Mouse (Mus musculus): Measurements from ENCODE around the gene Phf14. TPM values are rescaled to one million over a fixed set of nuclear protein-coding genes. Genes with fewer than 3 reads are reported as not detected.
"Not testable (repeated sequence)": the region's sequence is repeated elsewhere in the genome, so short reads cannot be mapped to it uniquely, and the experiment has no call there.

Phf14 gene
- total RNA-seq, 2 experiments from 2014 or later, result 20.7 to 21.3 TPM

DNA sequence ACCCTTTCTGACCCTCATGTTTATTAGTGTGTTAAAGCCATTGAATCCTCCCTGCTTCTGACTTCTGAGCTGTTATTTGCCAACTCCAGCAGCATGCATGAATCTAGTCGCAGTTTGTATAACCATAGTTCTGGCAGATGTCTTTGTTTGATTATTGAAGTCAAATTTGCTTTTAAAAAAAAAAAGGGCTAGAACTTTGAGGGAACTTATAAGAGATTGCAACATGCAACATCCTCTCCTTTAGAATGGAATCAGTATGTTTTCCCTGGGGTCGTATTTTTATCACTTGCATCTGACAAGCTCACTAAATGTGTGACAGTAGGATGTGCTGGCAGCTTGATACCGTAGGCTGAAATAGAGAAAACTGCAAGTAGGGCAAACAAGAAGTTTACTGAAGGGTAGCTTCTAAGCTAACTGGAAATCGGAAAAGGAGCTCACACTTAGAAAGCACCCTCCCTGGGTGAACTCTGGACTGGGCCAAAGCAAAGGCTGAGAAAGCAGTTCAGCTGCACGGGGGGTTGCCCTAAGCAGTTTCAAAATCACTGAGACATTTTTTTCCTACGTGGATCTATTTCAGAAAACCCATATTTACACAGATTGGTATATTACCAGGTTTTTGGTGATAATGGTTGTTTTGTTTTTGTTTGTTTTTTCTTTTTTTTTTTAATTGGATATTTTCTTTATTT lies 175.1 kb downstream of the Phf14 start:
- intact Hi-C loops (cut with DNase I), result no loop called here
- no peak for DNase-seq

DNA sequence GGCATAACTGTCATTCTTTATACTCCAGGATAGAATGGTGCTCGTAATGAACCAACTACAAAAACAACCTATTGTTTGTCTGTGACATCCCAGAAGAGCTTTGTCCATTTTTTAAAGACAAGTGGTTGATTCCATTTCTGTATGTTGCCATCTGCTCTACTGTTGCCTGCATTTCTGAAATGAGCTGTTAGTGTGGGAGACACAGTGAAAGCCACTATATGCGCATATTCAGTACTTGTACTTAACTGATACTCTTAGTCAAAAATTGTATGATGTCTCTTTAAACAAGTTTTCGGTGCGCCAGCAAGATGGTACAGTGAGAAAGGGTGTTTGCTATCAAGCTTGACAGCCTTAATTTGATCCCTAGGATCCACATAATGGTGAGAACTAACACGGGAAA lies 177.1 kb downstream of the Phf14 start:
- intact Hi-C loops (cut with DNase I), result no loop called here
- no peak for DNase-seq

DNA sequence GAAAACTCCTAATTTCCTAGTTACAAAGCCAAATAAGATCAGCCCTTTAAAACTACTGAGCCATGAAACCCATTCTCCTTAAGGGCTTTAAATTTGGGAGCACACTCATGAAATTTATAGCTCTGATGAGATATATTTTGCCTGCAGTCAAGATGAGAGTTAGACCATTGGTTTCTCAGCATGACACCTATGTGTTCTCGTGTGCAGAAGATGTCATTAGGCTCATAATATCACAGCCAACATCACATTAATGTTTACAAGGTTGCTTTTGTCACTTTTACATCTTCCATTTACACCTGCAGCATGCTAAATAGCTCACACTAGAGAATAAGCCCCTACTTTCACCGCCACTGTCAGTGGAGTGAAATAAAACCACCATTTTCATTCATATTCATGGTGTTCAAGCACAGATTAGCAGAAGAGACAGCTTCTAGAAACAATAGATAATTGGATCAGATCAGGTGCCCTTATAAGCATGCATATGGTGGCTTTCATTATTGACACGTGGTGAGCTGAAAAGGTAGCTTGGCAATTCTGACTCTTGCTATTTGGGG lies 181.9 kb downstream of the Phf14 start:
- intact Hi-C loops (cut with DNase I), result no loop called here
- DNase-seq, result no peak

DNA sequence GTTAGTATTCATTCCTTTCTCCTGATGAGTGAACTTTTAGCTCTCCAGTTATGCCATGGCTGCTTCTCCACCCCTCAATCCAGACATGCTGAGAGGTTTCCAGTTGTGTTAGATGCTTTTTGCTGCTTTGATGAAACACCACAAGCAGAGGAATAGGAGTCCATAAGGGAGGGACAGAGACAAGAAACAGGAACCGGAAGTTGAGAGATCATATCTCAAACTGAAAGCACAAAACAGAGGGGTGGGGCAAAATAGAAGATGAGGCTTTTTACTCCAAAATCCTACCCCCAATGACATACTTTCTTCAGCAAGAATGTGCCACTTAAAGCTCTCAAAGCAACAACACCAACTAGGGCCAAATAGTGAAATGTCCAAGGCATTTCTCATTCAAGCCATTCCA lies 188.1 kb downstream of the Phf14 start:
- no peak for DNase-seq
- intact Hi-C loops (cut with DNase I), result no loop called here

DNA sequence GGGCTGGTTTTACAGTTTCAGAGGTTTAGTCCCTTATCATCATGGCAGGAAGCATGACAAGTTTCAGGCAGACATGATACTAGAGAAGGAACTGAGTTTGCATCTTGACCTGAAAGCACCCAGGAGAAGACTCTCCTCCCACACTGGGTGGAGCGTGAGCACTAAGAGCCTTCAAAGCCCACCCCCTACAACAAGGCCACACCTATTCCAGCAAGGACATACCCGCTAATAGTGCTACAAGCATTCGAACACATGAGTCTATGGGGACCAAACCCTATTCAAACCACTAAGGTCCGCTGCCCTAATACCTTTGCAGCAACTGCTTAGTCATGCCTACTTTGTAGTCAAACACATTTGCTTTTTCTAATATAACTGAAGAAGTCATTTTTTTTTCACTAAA lies 189.5 kb downstream of the Phf14 start:
- intact Hi-C loops (cut with DNase I), result no loop called here
- DNase-seq, result no peak

DNA sequence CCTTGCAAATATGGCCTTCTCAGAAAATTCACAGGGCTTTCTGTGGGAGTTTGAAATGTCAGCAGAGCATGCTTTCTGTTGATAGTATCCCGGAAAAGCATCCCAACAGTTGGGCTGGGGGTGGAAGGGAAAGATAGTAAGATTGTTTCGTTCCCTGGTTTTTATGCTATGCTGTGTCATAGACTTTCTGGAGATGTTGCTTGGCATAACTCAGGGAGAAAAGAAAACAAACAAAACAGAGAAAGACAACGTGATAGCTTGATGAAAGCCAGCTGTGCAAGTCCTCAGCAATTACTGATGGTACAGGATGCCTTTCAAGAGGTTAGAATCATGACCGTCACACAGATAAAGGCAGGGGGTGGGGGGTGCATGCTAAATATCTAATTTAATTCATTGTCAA lies 197.5 kb downstream of the Phf14 start:
- intact Hi-C loops (cut with DNase I), result no loop called here
- no peak for DNase-seq

DNA sequence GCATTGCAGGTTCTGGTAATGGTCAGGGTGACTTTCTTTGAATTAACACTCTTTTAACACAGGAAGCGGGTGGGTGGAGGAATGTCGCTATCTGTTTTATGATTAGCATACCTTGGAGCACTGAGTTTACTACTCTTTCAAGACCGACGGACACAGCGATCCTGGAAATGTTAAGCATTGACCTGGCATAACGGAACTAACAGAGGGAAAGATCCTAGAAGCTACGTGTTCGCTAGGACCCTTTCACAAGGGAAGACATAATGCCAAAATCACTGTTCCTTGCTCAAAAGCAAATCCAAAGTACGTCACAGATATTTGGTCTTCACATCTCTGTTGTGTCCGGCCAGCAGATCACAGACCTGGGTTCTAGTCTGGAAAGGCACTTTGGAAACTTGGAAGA lies 199.7 kb downstream of the Phf14 start:
- no peak for DNase-seq
- intact Hi-C loops (cut with DNase I), result no loop called here

DNA sequence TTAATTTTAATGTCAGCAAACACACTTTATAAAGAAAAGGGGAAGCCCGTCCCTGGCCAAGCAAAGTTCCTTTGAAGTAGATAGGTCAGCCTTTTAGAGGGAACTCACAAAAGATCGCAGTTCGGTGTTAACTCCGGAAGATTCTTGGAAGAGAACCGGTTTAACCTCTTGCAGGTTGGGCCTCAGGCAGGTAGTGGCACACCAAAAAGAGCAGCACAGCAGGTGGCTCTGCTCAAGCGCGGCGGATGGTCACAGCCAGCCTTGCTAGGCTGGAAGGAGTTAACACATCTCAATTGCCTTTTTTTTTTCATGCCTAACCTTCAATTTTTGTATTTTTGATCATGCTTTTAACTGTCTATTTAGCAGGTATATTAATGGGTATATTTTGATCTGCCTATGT lies 200.2 kb downstream of the Phf14 start:
- no peak for DNase-seq
- intact Hi-C loops (cut with DNase I), result no loop called here

DNA sequence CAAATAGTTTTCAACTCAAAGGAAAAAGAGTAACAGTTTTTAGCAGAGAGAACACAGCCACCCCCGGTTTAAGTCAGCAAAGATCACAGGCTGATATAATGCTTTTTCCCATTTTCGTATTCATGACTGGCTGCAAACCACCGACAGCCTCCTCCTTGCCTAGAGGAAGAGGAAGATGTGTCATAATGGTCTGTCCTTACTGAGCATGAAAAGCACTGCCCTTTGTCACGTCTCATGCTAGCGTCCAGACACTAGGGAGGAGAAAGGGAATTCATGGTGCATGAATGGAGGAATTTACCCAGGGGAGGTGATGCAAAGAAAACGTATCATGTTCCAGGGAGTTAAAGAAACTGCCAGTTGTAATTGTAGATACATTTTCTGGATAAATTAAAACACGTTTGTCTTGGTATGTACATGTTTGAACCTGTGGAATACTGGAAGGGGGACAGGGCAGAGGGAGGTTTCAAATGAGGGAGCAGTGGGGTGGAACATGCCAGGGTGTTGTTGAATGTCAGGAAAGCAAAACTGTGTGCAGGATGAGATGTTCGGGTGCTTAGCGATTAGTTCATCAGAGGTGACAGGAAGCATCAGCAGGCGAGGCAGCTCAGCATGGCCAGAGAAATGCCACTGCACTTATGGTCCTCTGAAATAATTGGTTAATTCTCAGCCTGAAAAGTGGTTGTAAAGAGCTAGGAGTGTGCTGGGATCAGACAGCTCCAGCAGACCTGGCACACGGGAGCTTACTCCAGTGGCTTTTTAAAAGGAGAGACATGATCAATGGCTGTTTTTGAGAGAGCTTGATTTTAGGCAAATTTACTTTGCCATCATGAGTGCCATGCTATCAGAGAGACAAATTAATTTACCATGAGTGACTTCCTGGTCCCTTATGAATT lies 209.6 kb downstream of the Phf14 start:
- no peak for DNase-seq
- intact Hi-C loops (cut with DNase I), result no loop called here

DNA sequence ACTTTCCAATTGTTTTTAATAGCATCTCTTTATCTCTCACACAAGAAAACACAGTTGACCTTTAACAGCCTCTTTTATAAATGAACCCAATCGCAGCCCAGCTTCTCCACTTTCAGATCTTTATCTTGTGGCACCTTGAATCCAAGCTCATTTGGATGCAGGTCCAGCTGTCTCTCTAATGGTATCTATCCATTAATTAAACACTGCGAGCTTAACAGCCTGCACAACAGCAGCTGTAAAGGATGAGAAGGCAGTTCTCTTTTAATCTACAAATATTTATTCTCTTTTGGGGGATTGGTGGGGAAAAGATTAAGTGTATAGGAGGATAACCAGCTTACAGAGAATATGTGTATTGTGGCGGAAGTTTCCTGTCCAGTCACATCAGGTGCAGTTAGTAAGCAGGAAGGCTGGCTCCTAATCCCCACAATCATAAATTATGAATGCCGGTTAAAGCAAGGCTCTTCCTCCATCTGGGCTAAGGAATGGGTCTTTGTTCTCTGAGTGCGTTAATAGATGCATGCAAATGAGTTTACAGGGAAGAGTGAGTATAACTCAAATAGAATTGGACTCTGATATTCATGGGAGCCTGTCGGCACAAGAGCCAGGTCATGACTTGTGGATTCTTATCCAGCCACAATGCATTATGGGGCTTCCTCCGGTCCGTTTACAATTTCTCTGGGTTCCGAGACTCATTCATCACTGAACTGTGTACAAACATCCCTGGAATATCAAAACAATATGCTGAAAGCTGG lies 210.4 kb downstream of the Phf14 start:
- intact Hi-C loops (cut with DNase I), result no loop called here
- DNase-seq, result no peak

DNA sequence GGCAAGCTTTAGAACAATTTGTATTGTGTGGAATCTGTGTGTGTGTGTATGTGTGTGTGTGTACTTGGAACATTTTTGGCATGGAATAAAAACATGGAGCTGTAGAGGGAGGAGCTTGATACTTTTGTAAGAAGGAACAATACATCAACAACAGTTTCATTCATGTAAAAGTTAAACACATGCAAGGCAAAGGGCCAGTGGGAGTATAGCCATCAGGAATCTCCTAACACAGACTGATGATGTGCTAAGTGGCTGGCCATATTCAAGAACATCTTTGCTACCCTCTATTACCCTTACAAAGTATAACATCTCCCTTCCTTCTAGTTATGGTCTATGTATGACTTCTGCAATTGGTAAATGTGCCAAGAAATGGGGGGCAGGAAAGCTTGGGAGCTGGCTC lies 215.2 kb downstream of the Phf14 start:
- DNase-seq, result no peak
- intact Hi-C loops (cut with DNase I), result no loop called here

DNA sequence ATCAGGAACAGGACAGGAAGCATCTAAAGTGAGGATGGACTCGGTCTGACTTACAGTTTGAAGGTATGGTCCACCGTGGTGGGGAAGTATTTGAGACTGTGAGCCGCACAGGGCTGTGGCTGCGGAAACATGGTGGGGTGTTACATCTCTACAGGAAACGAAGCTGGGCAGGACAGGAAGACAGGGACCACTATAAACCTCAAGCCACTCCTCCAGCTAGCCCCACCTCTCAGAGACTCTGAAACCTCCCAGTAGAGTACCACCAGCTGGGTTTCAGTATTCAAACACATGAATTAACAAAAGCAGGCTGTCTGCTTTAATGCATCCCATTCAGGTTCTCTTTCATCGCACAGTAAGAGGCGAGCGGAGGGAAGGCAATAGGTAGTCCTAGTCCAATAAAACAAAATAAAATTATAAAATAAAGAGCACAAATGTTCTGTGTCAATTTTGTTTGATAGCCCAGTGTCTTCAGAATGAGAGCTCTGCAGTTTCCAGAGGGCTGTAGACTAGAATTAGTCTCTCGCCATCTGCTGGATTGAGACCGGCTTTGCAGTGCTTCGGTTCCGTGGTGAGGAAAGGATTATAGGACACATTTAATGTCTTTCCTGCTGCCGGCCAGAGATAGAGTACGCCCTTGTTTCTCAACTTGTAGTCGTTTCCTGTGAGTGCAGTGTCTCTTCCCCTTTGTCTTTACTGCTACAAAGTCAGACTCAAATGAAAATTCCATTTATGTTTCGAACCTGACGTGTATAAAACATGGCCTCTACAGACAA lies 217.6 kb downstream of the Phf14 start:
- DNase-seq, result no peak
- intact Hi-C loops (cut with DNase I), result no loop called here

DNA sequence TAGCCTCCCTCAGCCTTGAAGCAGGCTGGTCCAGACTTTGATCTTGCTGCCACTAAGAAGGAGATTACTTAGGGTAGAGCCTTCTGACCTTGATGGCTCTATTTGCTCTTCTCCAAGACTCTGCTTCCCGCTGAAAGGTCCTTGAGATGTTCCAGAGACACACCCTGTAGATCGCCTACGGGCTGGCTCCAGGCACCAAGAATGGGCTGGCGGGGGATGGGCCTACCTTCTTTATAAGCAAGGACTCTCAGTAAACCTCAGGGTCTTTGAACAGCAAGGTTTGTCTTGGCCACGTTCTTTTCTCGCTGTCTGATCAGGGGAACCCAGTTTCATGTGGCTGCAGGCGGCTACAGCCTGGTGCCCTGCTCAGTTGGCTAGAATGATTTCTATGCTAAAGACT lies 219.0 kb downstream of the Phf14 start:
- DNase-seq; intact Hi-C loops (cut with DNase I): not testable (repeated sequence)

DNA sequence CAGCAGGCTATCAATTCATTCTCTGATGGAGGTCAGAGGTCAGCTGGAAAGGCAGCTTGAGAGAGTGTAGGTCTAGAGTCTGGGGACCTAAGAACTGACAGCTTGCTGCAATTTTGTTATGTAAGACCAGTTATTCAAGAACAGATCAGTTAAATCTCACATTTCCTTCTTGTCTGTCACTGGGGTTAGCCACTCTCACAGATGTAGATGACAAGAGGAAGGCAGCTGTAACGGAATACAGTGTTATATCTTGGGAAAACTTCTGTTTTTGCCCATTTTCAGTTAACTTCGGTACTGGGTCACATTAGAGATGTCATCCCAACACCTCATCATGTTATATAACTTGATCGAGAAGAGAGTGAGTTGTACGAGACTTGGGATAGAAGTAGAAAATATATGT lies 219.7 kb downstream of the Phf14 start:
- intact Hi-C loops (cut with DNase I), result no loop called here
- no peak for DNase-seq

Other genes starting within 250 kb of the Phf14 start
- 1,000 to 10,000 TPM; 1,316 to 1,443 TPM for gene Ndufa4, start 312 bp upstream of the Phf14 start, total RNA-seq (2021)

Measured in gastrocnemius, postnatal 36 days (tissue).